Mouse (Mus musculus) right cerebral cortex, adult 18-20 months (tissue): ENCODE data around the gene Gm20772.
"Not testable (repeated sequence)": the region's sequence is repeated elsewhere in the genome, so short reads cannot be mapped to it uniquely, and the experiment has no call there.

ENCODE experiments used
- DNase-seq: peaks from one replicate; pipeline ENCODE4 v3.0.0; 2022; ENCODE audit warnings: mixed read lengths

The Gm20772 gene

GRCm38 (mm10) chrY:17874441-17874840 lies at the start of gene Gm20772, which contains the start of gene Gm20831:
TSS of gene Gm20772 (plus strand) at chrY:17874741.
TSS of gene Gm20831 (plus strand) at chrY:17874741.
- DNase-seq: not testable (repeated sequence)

GRCm38 (mm10) chrY:17846166-17846565 lies 28.4 kb upstream of the Gm20772 start, which contains the start of gene Gm21904:
TSS of gene Gm21904 (minus strand) at chrY:17846266.
- not testable (repeated sequence) for DNase-seq
